Mouse (Mus musculus) C2C12 (cell line): ENCODE results near the gene Mrps18a.

Experiments
- CEBPB ChIP-seq: IDR thresholded peaks from one replicate; pipeline ENCODE4 v1.6.1; 2011; ENCODE audit warnings: low read depth, mild to moderate bottlenecking, control low read depth, moderate library complexity
- CTCF ChIP-seq: IDR thresholded peaks from one replicate; pipeline ENCODE4 v1.5.1; 2011; ENCODE audit not compliant: control insufficient read depth, insufficient read depth, insufficient read length
- MAX ChIP-seq: IDR thresholded peaks from one replicate; pipeline ENCODE4 v1.6.1; 2011; ENCODE audit warnings: mild to moderate bottlenecking, control low read depth
- MYOG ChIP-seq: IDR thresholded peaks from one replicate; pipeline ENCODE4 v1.6.1; 2011; ENCODE audit not compliant: control insufficient read depth, insufficient read length; ENCODE audit errors: extremely low read depth
- USF1 ChIP-seq: IDR thresholded peaks from one replicate; pipeline ENCODE4 v1.6.1; 2011; ENCODE audit warnings: low read depth, mild to moderate bottlenecking, control low read depth, moderate library complexity

GRCm38 (mm10) chr17:46167014-46167413, 56.2 kb downstream of the Mrps18a start:
- no peak for TF ChIP-seq MYOG
- peak; percentile 9 for TF ChIP-seq CTCF
- no peak for TF ChIP-seq MAX
- TF ChIP-seq CEBPB: no peak
- TF ChIP-seq USF1: no peak
